Mouse (Mus musculus): ENCODE results near the gene Cacna1e. TPM values are rescaled to one million over a fixed set of nuclear protein-coding genes. Genes with fewer than 3 reads are reported as not detected.

The Cacna1e gene
- 0.09 TPM for polyA plus RNA-seq (2017; shearing (Covaris generic))

DNA sequence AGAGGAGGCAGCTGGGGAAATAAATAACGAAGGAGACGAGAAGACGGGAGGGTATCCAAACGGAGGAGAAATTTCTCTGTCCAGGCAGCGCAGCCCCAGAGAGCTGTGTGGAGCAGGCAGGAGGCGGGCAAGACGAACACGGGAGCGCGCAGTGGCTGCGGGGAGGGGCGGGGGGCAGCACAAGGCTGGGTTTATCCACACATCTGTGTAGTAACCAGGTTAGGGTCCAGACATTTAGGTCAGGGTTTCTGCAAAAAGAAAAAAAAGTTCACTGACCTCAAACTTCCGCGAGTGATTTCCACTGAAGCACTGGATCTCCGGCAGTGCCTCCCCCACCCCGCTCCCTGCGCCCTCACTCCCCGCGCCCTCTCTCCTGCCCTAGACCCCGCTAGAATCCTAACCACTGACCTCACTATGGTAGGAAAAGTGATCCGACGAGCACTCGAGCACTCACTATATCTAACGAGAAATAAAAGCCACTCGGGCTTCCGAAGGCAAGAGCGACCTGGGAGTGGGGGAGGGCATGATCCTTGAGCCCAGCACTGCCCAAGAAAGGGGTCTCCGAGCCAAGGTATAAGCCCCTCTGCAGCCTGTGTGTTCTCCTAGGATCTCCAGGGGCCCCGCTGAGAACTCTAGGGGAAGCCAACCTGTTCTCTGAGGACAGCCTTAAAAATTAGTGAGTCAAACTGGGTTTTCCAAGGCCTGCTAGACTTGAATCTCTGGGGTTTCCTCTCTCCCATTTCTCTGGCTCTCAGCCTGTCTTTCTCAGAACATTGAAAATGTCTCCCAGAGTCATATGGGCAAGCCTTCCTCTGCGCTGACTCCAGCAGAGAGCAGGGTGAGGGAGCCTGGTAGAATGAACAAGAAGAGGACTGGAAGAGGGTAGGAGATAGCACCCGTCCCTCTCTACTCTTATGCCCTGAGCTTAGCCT, at the start of gene Cacna1e:
Gene Cacna1e, minus strand, starts transcription at position 227 of the 932 bp plus-strand sequence.

Other genes starting within 250 kb of the Cacna1e start
- gene Ier5, start 215.1 kb upstream of the Cacna1e start, polyA plus RNA-seq (2017; shearing (Covaris generic)): 10.5 TPM

Data from activated CD4-positive, CD25-positive, alpha-beta regulatory T cell, adult 9 weeks (primary cell).